Mouse (Mus musculus): Measurements from ENCODE around the gene Agl. TPM values are rescaled to one million over a fixed set of nuclear protein-coding genes. Genes with fewer than 3 reads are reported as not detected.

The Agl gene
- polyA plus RNA-seq, 1 experiment: 1.9 TPM

DNA sequence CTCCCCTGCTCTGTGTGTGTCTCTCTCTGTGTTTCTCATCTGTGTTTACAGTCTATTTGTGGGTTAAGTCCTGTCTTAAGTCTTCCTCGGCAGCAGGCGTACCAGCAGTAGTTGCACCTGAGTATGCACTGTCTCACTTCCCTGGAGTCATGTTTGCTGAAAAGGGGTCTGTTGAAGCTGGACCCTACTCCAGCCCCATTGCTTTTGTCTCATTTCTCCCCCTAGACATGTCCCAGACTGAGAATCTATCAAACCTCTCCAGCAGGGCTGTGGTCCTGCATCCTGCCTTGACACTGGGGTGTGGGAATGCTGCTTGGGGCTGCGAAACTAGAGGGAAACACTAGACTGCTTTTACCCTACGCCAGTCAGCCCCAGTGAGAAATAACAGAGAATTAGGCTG is 25.5 kb upstream of the Agl start:
- TF ChIP-seq CTCF (IDR thresholded peaks at IDR 0.05; ENCODE audit: extremely low read depth, insufficient read length, insufficient replicate concordance, low read depth, low read length) (no peak), POLR2A (IDR thresholded peaks at IDR 0.05; ENCODE audit: low read depth, low read length) (no peak)
- no peak overlapping the region for H3K4me3 ChIP-seq (ENCODE audit: low read depth, low read length)
- H3K4me1 ChIP-seq (ENCODE audit: control insufficient read depth, insufficient read depth, insufficient read length, low read length): no peaks in the 10 kb centered on the region; the same call in 1 of the 2 replicates
- no peak overlapping the region for H3K27ac ChIP-seq (ENCODE audit: insufficient read depth, low read depth, low read length)
- no peaks in the 10 kb centered on the region for H3K27me3 ChIP-seq (ENCODE audit: control insufficient read depth, insufficient read depth, low read length)
- 77% methylated on average over 4 of the region's 4 CpGs for WGBS
- no peaks in the 10 kb centered on the region for H3K36me3 ChIP-seq (ENCODE audit: control insufficient read depth, insufficient read depth, low read length)

- Histone ChIP-seq H3K27me3 (ENCODE audit: control insufficient read depth, insufficient read depth, low read length) (0 out of 2 replicates have a peak, but pooled peaks cover 5% of the 10 kb centered on the region), H3K4me3 (ENCODE audit: low read depth, low read length) (no peak overlapping the region), H3K36me3 (ENCODE audit: control insufficient read depth, insufficient read depth, low read length) (no peaks in the 10 kb centered on the region), H3K27ac (ENCODE audit: insufficient read depth, low read depth, low read length) (no peak overlapping the region), H3K4me1 (ENCODE audit: control insufficient read depth, insufficient read depth, insufficient read length, low read length) (no peaks in the 10 kb centered on the region; the same call in 1 of the 2 replicates)
- 83% methylated on average over 7 of the region's 7 CpGs for WGBS
- TF ChIP-seq CTCF (IDR thresholded peaks at IDR 0.05; ENCODE audit: extremely low read depth, insufficient read length, insufficient replicate concordance, low read depth, low read length) (no peak), POLR2A (IDR thresholded peaks at IDR 0.05; ENCODE audit: low read depth, low read length) (no peak)
These were observed 24.8 kb upstream of the Agl start for GRCm38 (mm10) chr3:116832526-116833310.

DNA sequence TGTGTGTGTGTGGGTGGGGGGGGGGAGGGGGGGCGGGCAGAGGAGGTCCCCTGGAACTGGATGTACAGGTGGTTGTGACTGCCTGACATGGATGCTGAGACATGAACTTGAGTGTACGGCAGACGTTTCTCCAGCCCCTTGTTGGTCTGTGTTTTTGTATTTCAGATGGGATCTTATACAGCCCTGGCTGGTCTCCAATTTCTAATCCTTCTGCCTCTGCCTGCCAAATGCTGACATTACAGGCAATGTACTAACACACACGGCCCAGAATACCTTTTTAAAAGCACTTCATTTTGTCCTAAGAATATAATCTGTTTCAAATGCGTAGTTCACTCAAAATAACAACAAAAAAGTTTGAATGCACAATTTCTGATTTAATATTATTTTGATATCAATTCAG is 23.4 kb upstream of the Agl start:
- TF ChIP-seq POLR2A (IDR thresholded peaks at IDR 0.05; ENCODE audit: low read depth, low read length): no peak
- TF ChIP-seq CTCF (IDR thresholded peaks at IDR 0.05; ENCODE audit: extremely low read depth, insufficient read length, insufficient replicate concordance, low read depth, low read length): no peak
- no peak overlapping the region for H3K27ac ChIP-seq (ENCODE audit: insufficient read depth, low read depth, low read length)
- H3K4me3 ChIP-seq (ENCODE audit: low read depth, low read length): no peak overlapping the region
- H3K4me1 ChIP-seq (ENCODE audit: control insufficient read depth, insufficient read depth, insufficient read length, low read length): no peaks in the 10 kb centered on the region; the same call in 1 of the 2 replicates
- 43% methylated on average over 5 of the region's 5 CpGs for WGBS
- no peaks in the 10 kb centered on the region for H3K36me3 ChIP-seq (ENCODE audit: control insufficient read depth, insufficient read depth, low read length)
- 0 out of 2 replicates have a peak, but pooled peaks cover 5% of the 10 kb centered on the region for H3K27me3 ChIP-seq (ENCODE audit: control insufficient read depth, insufficient read depth, low read length)

GRCm38 (mm10) chr3:116829274-116829920 is 21.4 kb upstream of the Agl start:
- WGBS: 70% methylated on average over 10 of the region's 10 CpGs
- no peaks in the 10 kb centered on the region for H3K36me3 ChIP-seq (ENCODE audit: control insufficient read depth, insufficient read depth, low read length)
- no peaks in the 10 kb centered on the region for H3K4me1 ChIP-seq (ENCODE audit: control insufficient read depth, insufficient read depth, insufficient read length, low read length)
- H3K27me3 ChIP-seq (ENCODE audit: control insufficient read depth, insufficient read depth, low read length): 0 out of 2 replicates have a peak, but pooled peaks cover 5% of the 10 kb centered on the region
- no peak for TF ChIP-seq CTCF (IDR thresholded peaks at IDR 0.05; ENCODE audit: extremely low read depth, insufficient read length, insufficient replicate concordance, low read depth, low read length)
- TF ChIP-seq POLR2A (IDR thresholded peaks at IDR 0.05; ENCODE audit: low read depth, low read length): no peak
- H3K4me3 ChIP-seq (ENCODE audit: low read depth, low read length): no peak overlapping the region
- no peak overlapping the region for H3K27ac ChIP-seq (ENCODE audit: insufficient read depth, low read depth, low read length)

- Histone ChIP-seq H3K27ac (ENCODE audit: insufficient read depth, low read depth, low read length) (no peak overlapping the region), H3K4me3 (ENCODE audit: low read depth, low read length) (no peak overlapping the region), H3K4me1 (ENCODE audit: control insufficient read depth, insufficient read depth, insufficient read length, low read length) (no peaks in the 10 kb centered on the region), H3K27me3 (ENCODE audit: control insufficient read depth, insufficient read depth, low read length) (0 out of 2 replicates have a peak, but pooled peaks cover 5% of the 10 kb centered on the region), H3K36me3 (ENCODE audit: control insufficient read depth, insufficient read depth, low read length) (no peaks in the 10 kb centered on the region)
- TF ChIP-seq CTCF (IDR thresholded peaks at IDR 0.05; ENCODE audit: extremely low read depth, insufficient read length, insufficient replicate concordance, low read depth, low read length) (no peak), POLR2A (IDR thresholded peaks at IDR 0.05; ENCODE audit: low read depth, low read length) (no peak)
- 73% methylated on average over 4 of the region's 4 CpGs for whole genome bisulfite sequencing
These were observed 18.7 kb upstream of the Agl start for GRCm38 (mm10) chr3:116826471-116827215.

DNA sequence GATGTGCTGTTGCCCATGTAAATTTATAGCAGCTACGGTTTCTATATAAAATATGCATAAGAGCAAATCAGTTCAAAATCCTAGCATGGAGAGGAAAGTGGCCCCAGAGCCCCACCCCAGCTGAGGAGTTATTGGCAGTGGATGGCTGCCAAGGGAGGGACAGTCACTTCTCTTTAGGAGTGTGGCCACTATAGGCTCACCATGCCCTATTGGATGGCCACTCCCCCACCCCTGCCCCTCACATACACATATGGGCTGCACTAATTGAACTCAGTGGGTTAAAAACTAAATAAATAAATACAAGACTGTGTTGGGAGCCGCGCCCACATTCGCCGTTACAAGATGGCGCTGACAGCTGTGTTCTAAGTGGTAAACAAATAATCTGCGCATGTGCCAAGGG is 9.3 kb upstream of the Agl start:
- no peaks in the 10 kb centered on the region for H3K27me3 ChIP-seq (ENCODE audit: control insufficient read depth, insufficient read depth, low read length)
- H3K27ac ChIP-seq (ENCODE audit: insufficient read depth, low read depth, low read length): no peak overlapping the region
- H3K36me3 ChIP-seq (ENCODE audit: control insufficient read depth, insufficient read depth, low read length): no peaks in the 10 kb centered on the region
- H3K4me3 ChIP-seq (ENCODE audit: low read depth, low read length): no peak overlapping the region
- TF ChIP-seq CTCF (IDR thresholded peaks at IDR 0.05; ENCODE audit: extremely low read depth, insufficient read length, insufficient replicate concordance, low read depth, low read length): no peak
- TF ChIP-seq POLR2A (IDR thresholded peaks at IDR 0.05; ENCODE audit: low read depth, low read length): no peak
- 75% methylated on average over 7 of the region's 7 CpGs for WGBS
- no peaks in the 10 kb centered on the region for H3K4me1 ChIP-seq (ENCODE audit: control insufficient read depth, insufficient read depth, insufficient read length, low read length)

All from small intestine, adult 2 months (tissue).